Mouse (Mus musculus) forebrain, embryonic 15.5 days (tissue): ENCODE measurements around the gene Slc38a10. TPM values are rescaled to one million over a fixed set of nuclear protein-coding genes. Genes with fewer than 3 reads are reported as not detected.

Source experiments
- ATAC-seq: fragments of 200-750 bp; cut with Nextera tagmentation; replicated peaks from 2 replicates; pipeline ENCODE4 v1.8.0; 2017; ENCODE audit warnings: mild to moderate bottlenecking, moderate TSS enrichment, moderate library complexity
- H3K27ac ChIP-seq: fragments of 300-500 bp; sonication (generic); replicated peaks from 2 replicates; pipeline ENCODE4 v1.5.1; 2015; ENCODE audit warnings: mild to moderate bottlenecking, inconsistent platforms
- H3K27me3 ChIP-seq: fragments of 300-500 bp; sonication (generic); 2 replicates; pipeline ENCODE4 v1.6.1; 2015; ENCODE audit warnings: inconsistent platforms
- H3K36me3 ChIP-seq: fragments of 300-500 bp; sonication (generic); 2 replicates; pipeline ENCODE4 v1.6.1; 2015; ENCODE audit warnings: mild to moderate bottlenecking, inconsistent platforms
- H3K4me1 ChIP-seq: fragments of 300-500 bp; sonication (generic); 2 replicates; pipeline ENCODE4 v1.6.1; 2015; ENCODE audit warnings: inconsistent platforms
- H3K4me2 ChIP-seq: fragments of 300-500 bp; sonication (generic); replicated peaks from 2 replicates; pipeline ENCODE4 v1.6.1; 2015; ENCODE audit warnings: mild to moderate bottlenecking, inconsistent platforms
- H3K4me3 ChIP-seq: fragments of 300-500 bp; sonication (generic); 2 replicates; pipeline ENCODE4 v1.5.1; 2015; ENCODE audit warnings: mild to moderate bottlenecking, inconsistent platforms
- H3K9ac ChIP-seq: fragments of 300-500 bp; sonication (generic); replicated peaks from 2 replicates; pipeline ENCODE4 v1.6.1; 2015; ENCODE audit warnings: mild to moderate bottlenecking, inconsistent platforms
- H3K9me3 ChIP-seq: fragments of 300-500 bp; sonication (generic); 2 replicates; pipeline ENCODE4 v1.6.1; 2016; ENCODE audit warnings: inconsistent platforms
- WGBS: fragments of 180-500 bp; shearing (Covaris S2); methylation state at CpG from one replicate; pipeline ENCODE4 v1.1.7; 2015; ENCODE audit warnings: mixed read lengths; 5-methylcytosine and 5-hydroxymethylcytosine counted together
- microRNA-seq: library from miRNA; unstranded; fragments of <30 nt; microRNA quantifications from one replicate; pipeline ENCODE4, GENCODE M21; 2016
- polyA plus RNA-seq: library from polyadenylated mRNA; unstranded; fragments of >200 nt; fragmentation: Nextera tagmentation; extraction: Ambion mirVana; gene quantifications from 2 replicates; pipeline ENCODE4 v1.2.1, GENCODE M21; 2015

Slc38a10 gene
- polyA plus RNA-seq, 1 experiment from 2014 or later = 98.9 TPM

DNA sequence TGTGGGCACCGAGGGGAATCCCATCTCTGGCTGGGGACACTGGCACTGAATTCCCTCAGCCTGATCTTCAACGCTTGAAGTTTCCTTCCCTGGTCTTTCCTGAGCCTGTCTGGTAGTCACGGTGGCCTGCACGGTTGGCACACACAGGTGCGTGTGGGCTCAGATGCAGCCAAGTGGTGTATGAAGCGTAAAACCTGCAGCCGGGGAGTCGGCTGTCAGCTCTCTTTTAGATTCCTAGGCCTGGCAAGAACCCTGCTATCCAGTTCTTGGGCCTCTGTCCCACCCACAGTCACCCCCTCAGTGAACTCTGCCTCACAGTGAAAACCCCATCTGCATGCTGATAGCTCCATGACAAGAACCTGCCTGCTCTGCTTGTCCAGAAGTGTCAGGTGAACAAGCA, 90.5 kb downstream of the Slc38a10 start:
- Histone ChIP-seq H3K27ac (no peak overlapping the region), H3K36me3 (peaks cover 14% of the 10 kb centered on the region), H3K9ac (no peak overlapping the region), H3K4me3 (no peak overlapping the region), H3K27me3 (no peaks in the 10 kb centered on the region), H3K9me3 (no peaks in the 10 kb centered on the region), H3K4me2 (no peak overlapping the region), H3K4me1 (no peaks in the 10 kb centered on the region)
- ATAC-seq = no peak
- 89% methylated on average over 8 of the region's 8 CpGs for WGBS

DNA sequence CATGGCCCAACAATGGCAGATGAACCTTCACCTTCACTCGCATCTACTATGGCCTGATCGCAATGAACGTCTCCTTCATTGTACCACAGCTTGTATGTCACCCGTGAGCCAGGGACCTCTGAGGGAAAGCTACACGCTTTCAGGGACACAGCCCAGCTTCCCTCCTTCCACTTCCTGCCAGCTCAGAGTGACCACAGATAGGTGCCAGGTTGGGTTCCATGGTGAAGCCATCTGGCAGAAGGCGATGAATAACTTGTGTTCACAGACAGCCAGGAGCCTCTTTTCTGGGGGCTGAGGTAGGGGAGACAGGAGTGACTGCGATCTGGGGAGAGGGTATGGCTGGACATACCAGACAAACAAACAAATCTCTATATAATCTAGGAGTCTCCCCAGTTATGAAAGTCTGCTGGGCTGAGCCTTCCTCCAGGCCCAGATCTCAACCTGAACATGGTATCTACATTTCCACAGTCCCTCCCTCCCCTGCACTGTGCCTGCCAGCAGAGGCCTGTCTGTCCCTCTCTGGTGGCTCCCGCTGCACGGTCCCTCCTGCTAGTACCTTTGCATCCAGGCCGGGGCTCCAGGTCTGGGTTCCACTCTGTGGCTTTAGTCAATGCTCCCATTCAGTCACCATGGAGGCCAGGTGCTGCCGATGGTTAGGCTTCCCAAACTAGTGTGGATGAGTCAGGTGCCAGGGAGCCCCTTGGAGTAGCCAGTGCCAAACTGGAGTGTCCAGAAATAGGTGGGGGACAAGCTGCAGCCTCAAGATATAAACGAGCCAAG, 95.0 kb downstream of the Slc38a10 start:
- no peak overlapping the region for H3K9ac ChIP-seq
- H3K9me3 ChIP-seq = no peaks in the 10 kb centered on the region
- no peak overlapping the region for H3K4me2 ChIP-seq
- no peak for ATAC-seq
- 81% methylated on average over 12 of the region's 12 CpGs for WGBS
- no peaks in the 10 kb centered on the region for H3K36me3 ChIP-seq
- 0 out of 2 replicates have a peak, but pooled peaks cover 7% of the 10 kb centered on the region for H3K4me1 ChIP-seq
- H3K27ac ChIP-seq = no peak overlapping the region
- no peaks in the 10 kb centered on the region for H3K27me3 ChIP-seq
- no peak overlapping the region for H3K4me3 ChIP-seq

Small RNA genes within 50 kb of the gene (microRNA-seq; reads per million reads assigned to microRNA genes)
- gene Gm25948 = not detected

Other genes starting within 250 kb of the Slc38a10 start
- 94.2 and 95.7 TPM in 2 replicates for gene Chmp6, start 237.9 kb downstream of the Slc38a10 start, polyA plus RNA-seq
- 28.1 and 34.0 TPM in 2 replicates for gene Baiap2, start 208.6 kb downstream of the Slc38a10 start, polyA plus RNA-seq
- gene Aatk, start 104.2 kb downstream of the Slc38a10 start, polyA plus RNA-seq = 21.9 and 22.5 TPM in 2 replicates
- 34.6 and 35.0 TPM in 2 replicates for gene Cep131, start 64.5 kb downstream of the Slc38a10 start, polyA plus RNA-seq
- 18.7 and 21.9 TPM in 2 replicates for gene Tepsin, start 52.6 kb downstream of the Slc38a10 start, polyA plus RNA-seq
- 49.7 and 56.9 TPM in 2 replicates for gene Ndufaf8, start 52.4 kb downstream of the Slc38a10 start, polyA plus RNA-seq
- gene Bahcc1, start 81.6 kb upstream of the Slc38a10 start, polyA plus RNA-seq = 15.4 and 16.1 TPM in 2 replicates
- 3,835 and 3,917 TPM in 2 replicates for gene Actg1, start 197.2 kb upstream of the Slc38a10 start, polyA plus RNA-seq
- gene Fscn2, start 210.2 kb upstream of the Slc38a10 start, polyA plus RNA-seq = 0.97 and 1.3 TPM in 2 replicates
- gene Faap100, start 227.4 kb upstream of the Slc38a10 start, polyA plus RNA-seq = 72.1 and 74.1 TPM in 2 replicates